Mouse (Mus musculus) limb, embryonic 12.5 days (tissue): ENCODE measurements around the gene Fgfrl1. TPM values are rescaled to one million over a fixed set of nuclear protein-coding genes. Genes with fewer than 3 reads are reported as not detected.

ENCODE experiments used
- ATAC-seq: fragments of 200-750 bp; cut with Nextera tagmentation; 2 replicates; pipeline ENCODE4 v1.8.0; 2017; ENCODE audit warnings: low read depth, moderate TSS enrichment; ENCODE audit not compliant: insufficient number of reproducible peaks, insufficient read depth, low FRiP score, low TSS enrichment
- H3K27ac ChIP-seq: fragments of 300-500 bp; sonication (generic); 2 replicates; pipeline ENCODE4 v1.5.1; 2016; ENCODE audit warnings: mild to moderate bottlenecking, moderate library complexity
- H3K27me3 ChIP-seq: fragments of 300-500 bp; sonication (generic); 2 replicates; pipeline ENCODE4 v1.6.1; 2016; ENCODE audit warnings: mild to moderate bottlenecking, moderate library complexity
- H3K36me3 ChIP-seq: fragments of 300-500 bp; sonication (generic); 2 replicates; pipeline ENCODE4 v1.6.1; 2016; ENCODE audit warnings: mild to moderate bottlenecking, moderate library complexity
- H3K4me1 ChIP-seq: fragments of 300-500 bp; sonication (generic); replicated peaks from 2 replicates; pipeline ENCODE4 v1.6.1; 2016
- H3K4me2 ChIP-seq: fragments of 300-500 bp; sonication (generic); 2 replicates; pipeline ENCODE4 v1.6.1; 2016; ENCODE audit warnings: mild to moderate bottlenecking, moderate library complexity
- H3K4me3 ChIP-seq: fragments of 300-500 bp; sonication (generic); replicated peaks from 2 replicates; pipeline ENCODE4 v1.5.1; 2016; ENCODE audit warnings: mild to moderate bottlenecking
- H3K9ac ChIP-seq: fragments of 300-500 bp; sonication (generic); replicated peaks from 2 replicates; pipeline ENCODE4 v1.6.1; 2016; ENCODE audit warnings: mild to moderate bottlenecking, moderate library complexity
- H3K9me3 ChIP-seq: fragments of 300-500 bp; sonication (generic); 2 replicates; pipeline ENCODE4 v1.6.1; 2016; ENCODE audit warnings: mild to moderate bottlenecking, moderate library complexity
- WGBS: fragments of 180-500 bp; shearing (Covaris S2); methylation state at CpG from one replicate; pipeline ENCODE4 v1.1.7; 2016; 5-methylcytosine and 5-hydroxymethylcytosine counted together
- polyA plus RNA-seq: library from polyadenylated mRNA; unstranded; fragments of >200 nt; fragmentation: Nextera tagmentation; extraction: Ambion mirVana; gene quantifications from 2 replicates; pipeline ENCODE4 v1.2.1, GENCODE M21; 2016

Gene Fgfrl1
- 55.2 and 61.3 TPM in 2 replicates for polyA plus RNA-seq

- ATAC-seq, result no peak
- Histone ChIP-seq H3K27me3 (peaks cover 9% of the 10 kb centered on the region; the same call in 1 of the 2 replicates), H3K4me2 (peak within 1 kb of the TSS; percentile 75), H3K4me1 (peaks cover 45% of the 10 kb centered on the region), H3K27ac (peak within 1 kb of the TSS; percentile 41; the same call in 1 of the 2 replicates), H3K9me3 (no peaks in the 10 kb centered on the region), H3K9ac (peak within 1 kb of the TSS; percentile 93), H3K36me3 (peaks cover 11% of the 10 kb centered on the region), H3K4me3 (peak within 1 kb of the TSS; percentile 93)
- under 1% methylated on average over 17 of the region's 18 CpGs for WGBS
Measured at GRCm38 (mm10) chr5:108692271-108692670, at the start of gene Fgfrl1. Gene Fgfrl1 (plus strand): TSS chr5:108692382.

- no peaks in the 10 kb centered on the region for H3K27me3 ChIP-seq
- no peaks in the 10 kb centered on the region for H3K4me1 ChIP-seq
- 84% methylated on average over 2 of the region's 2 CpGs for WGBS
- no peak overlapping the region for H3K9ac ChIP-seq
- no peak overlapping the region for H3K4me2 ChIP-seq
- H3K27ac ChIP-seq, result no peak overlapping the region
- no peaks in the 10 kb centered on the region for H3K9me3 ChIP-seq
- H3K4me3 ChIP-seq, result no peak overlapping the region
- ATAC-seq, result no peak
- peaks cover 58% of the 10 kb centered on the region for H3K36me3 ChIP-seq
Measured at GRCm38 (mm10) chr5:108643674-108644073, 48.5 kb upstream of the Fgfrl1 start.

GRCm38 (mm10) chr5:108645651-108646342 is 46.4 kb upstream of the Fgfrl1 start:
- H3K9ac ChIP-seq, result no peak overlapping the region
- no peak overlapping the region for H3K27ac ChIP-seq
- H3K27me3 ChIP-seq, result no peaks in the 10 kb centered on the region
- no peak overlapping the region for H3K4me3 ChIP-seq
- H3K4me1 ChIP-seq, result no peaks in the 10 kb centered on the region
- no peak overlapping the region for H3K4me2 ChIP-seq
- no peak for ATAC-seq
- H3K36me3 ChIP-seq, result peaks cover 76% of the 10 kb centered on the region
- H3K9me3 ChIP-seq, result no peaks in the 10 kb centered on the region
- 92% methylated on average over 9 of the region's 9 CpGs for WGBS

- peaks cover 76% of the 10 kb centered on the region for H3K36me3 ChIP-seq
- 92% methylated on average over 3 of the region's 3 CpGs for WGBS
- no peaks in the 10 kb centered on the region for H3K27me3 ChIP-seq
- H3K9me3 ChIP-seq, result no peaks in the 10 kb centered on the region
- H3K27ac ChIP-seq, result no peak overlapping the region
- H3K9ac ChIP-seq, result 0 out of 2 replicates have a peak overlapping the region, but pooled peaks have one; percentile 0
- no peak for ATAC-seq
- H3K4me1 ChIP-seq, result no peaks in the 10 kb centered on the region
- H3K4me3 ChIP-seq, result no peak overlapping the region
- no peak overlapping the region for H3K4me2 ChIP-seq
Measured at GRCm38 (mm10) chr5:108646343-108646660, 45.9 kb upstream of the Fgfrl1 start.

GRCm38 (mm10) chr5:108647311-108647710 is 44.9 kb upstream of the Fgfrl1 start:
- no peaks in the 10 kb centered on the region for H3K4me1 ChIP-seq
- no peak overlapping the region for H3K27ac ChIP-seq
- H3K27me3 ChIP-seq, result no peaks in the 10 kb centered on the region
- H3K36me3 ChIP-seq, result peaks cover 74% of the 10 kb centered on the region
- no peaks in the 10 kb centered on the region for H3K9me3 ChIP-seq
- ATAC-seq, result no peak
- H3K4me3 ChIP-seq, result no peak overlapping the region
- no peak overlapping the region for H3K4me2 ChIP-seq
- H3K9ac ChIP-seq, result no peak overlapping the region
- WGBS, result 88% methylated on average over 2 of the region's 2 CpGs

- no peak overlapping the region for H3K27ac ChIP-seq
- no peak overlapping the region for H3K4me2 ChIP-seq
- no peaks in the 10 kb centered on the region for H3K4me1 ChIP-seq
- ATAC-seq, result no peak
- no peak overlapping the region for H3K9ac ChIP-seq
- peaks cover 74% of the 10 kb centered on the region for H3K36me3 ChIP-seq
- H3K27me3 ChIP-seq, result no peaks in the 10 kb centered on the region
- no peaks in the 10 kb centered on the region for H3K9me3 ChIP-seq
- 90% methylated on average over 2 of the region's 2 CpGs for WGBS
- H3K4me3 ChIP-seq, result no peak overlapping the region
Measured at GRCm38 (mm10) chr5:108647820-108648465, 44.2 kb upstream of the Fgfrl1 start.

GRCm38 (mm10) chr5:108648937-108649576 is 43.1 kb upstream of the Fgfrl1 start:
- no peak for ATAC-seq
- no peak overlapping the region for H3K4me2 ChIP-seq
- no peaks in the 10 kb centered on the region for H3K9me3 ChIP-seq
- H3K27ac ChIP-seq, result no peak overlapping the region
- no peak overlapping the region for H3K4me3 ChIP-seq
- H3K9ac ChIP-seq, result no peak overlapping the region
- H3K27me3 ChIP-seq, result no peaks in the 10 kb centered on the region
- WGBS, result 91% methylated on average over 11 of the region's 11 CpGs
- H3K4me1 ChIP-seq, result no peaks in the 10 kb centered on the region
- peaks cover 79% of the 10 kb centered on the region for H3K36me3 ChIP-seq

GRCm38 (mm10) chr5:108650341-108650740 is 41.8 kb upstream of the Fgfrl1 start:
- WGBS, result 84% methylated on average over 7 of the region's 7 CpGs

GRCm38 (mm10) chr5:108651136-108651720 is 41.0 kb upstream of the Fgfrl1 start:
- peaks cover 81% of the 10 kb centered on the region for H3K36me3 ChIP-seq
- H3K4me3 ChIP-seq, result no peak overlapping the region
- no peaks in the 10 kb centered on the region for H3K4me1 ChIP-seq
- no peaks in the 10 kb centered on the region for H3K9me3 ChIP-seq
- H3K27me3 ChIP-seq, result no peaks in the 10 kb centered on the region
- no peak overlapping the region for H3K9ac ChIP-seq
- no peak for ATAC-seq
- no peak overlapping the region for H3K4me2 ChIP-seq
- 85% methylated on average over 5 of the region's 5 CpGs for WGBS
- H3K27ac ChIP-seq, result no peak overlapping the region

More at GRCm38 (mm10) chr5:108650341-108650740, 41.8 kb upstream of the Fgfrl1 start:
- H3K9me3 ChIP-seq, result no peaks in the 10 kb centered on the region
- H3K9ac ChIP-seq, result 0 out of 2 replicates have a peak overlapping the region, but pooled peaks have one; percentile 12
- peaks cover 81% of the 10 kb centered on the region for H3K36me3 ChIP-seq
- ATAC-seq, result no peak
- no peak overlapping the region for H3K27ac ChIP-seq
- H3K27me3 ChIP-seq, result no peaks in the 10 kb centered on the region
- H3K4me2 ChIP-seq, result no peak overlapping the region
- H3K4me1 ChIP-seq, result no peaks in the 10 kb centered on the region
- no peak overlapping the region for H3K4me3 ChIP-seq

- ATAC-seq, result peak; percentile 32; the same call in 1 of the 2 replicates
- no peak overlapping the region for H3K4me2 ChIP-seq
- no peak overlapping the region for H3K9ac ChIP-seq
- no peak overlapping the region for H3K27ac ChIP-seq
- H3K4me1 ChIP-seq, result no peaks in the 10 kb centered on the region
- no peak overlapping the region for H3K4me3 ChIP-seq
- no peaks in the 10 kb centered on the region for H3K9me3 ChIP-seq
- 58% methylated on average over 1 of the region's 1 CpGs for WGBS
- peaks cover 81% of the 10 kb centered on the region for H3K36me3 ChIP-seq
- H3K27me3 ChIP-seq, result no peaks in the 10 kb centered on the region
Measured at GRCm38 (mm10) chr5:108651823-108652222, 40.4 kb upstream of the Fgfrl1 start.

- Histone ChIP-seq H3K27ac (no peak overlapping the region), H3K36me3 (peaks cover 80% of the 10 kb centered on the region), H3K9ac (no peak overlapping the region), H3K4me2 (no peak overlapping the region), H3K27me3 (no peaks in the 10 kb centered on the region), H3K9me3 (no peaks in the 10 kb centered on the region), H3K4me1 (no peaks in the 10 kb centered on the region), H3K4me3 (no peak overlapping the region)
- ATAC-seq, result no peak
- WGBS, result 89% methylated on average over 6 of the region's 6 CpGs
Measured at GRCm38 (mm10) chr5:108653341-108653740, 38.8 kb upstream of the Fgfrl1 start.
